Mouse (Mus musculus): ENCODE measurements at regions not wholly inside any gene's neighbourhood (a gene's known extent, or its start where the extent isn't known, plus 50 kb on each side); places are given as distances from the start of the nearest gene placed in this dataset.

GRCm38 (mm10) chr16:79394425-79394824, 303.5 kb upstream of the Tmprss15 start:
- no peak overlapping the region for H3K4me3 ChIP-seq (ENCODE audit: low read depth, low read length)
- no peak overlapping the region for H3K4me2 ChIP-seq (ENCODE audit: low read depth, severe bottlenecking)
- H3K27me3 ChIP-seq (ENCODE audit: control insufficient read depth, insufficient read depth, low read length): no peaks in the 10 kb centered on the region
- H3K9me3 ChIP-seq (ENCODE audit: control insufficient read depth, low read length): no peaks in the 10 kb centered on the region
- H3K9ac ChIP-seq (ENCODE audit: low read length): no peak overlapping the region
- ATAC-seq (ENCODE audit: insufficient number of reproducible peaks, low FRiP score, low TSS enrichment, low read depth) (no peak), DNase-seq (ENCODE audit: low spot score) (no peak)
- H3K27ac ChIP-seq (replicated peaks; ENCODE audit: low read depth, low read length): no peak overlapping the region
- no peaks in the 10 kb centered on the region for H3K36me3 ChIP-seq (ENCODE audit: control insufficient read depth, insufficient read depth, low read length)
- no peaks in the 10 kb centered on the region for H3K4me1 ChIP-seq (ENCODE audit: control insufficient read depth, insufficient read depth, low read length)

GRCm38 (mm10) chr16:79386421-79386820, 295.5 kb upstream of the Tmprss15 start:
- ATAC-seq (ENCODE audit: insufficient number of reproducible peaks, low FRiP score, low TSS enrichment, low read depth): no peak
- no peak overlapping the region for H3K4me2 ChIP-seq (ENCODE audit: low read depth, severe bottlenecking)

GRCm38 (mm10) chr16:79350127-79350526, 259.2 kb upstream of the Tmprss15 start:
- no peaks in the 10 kb centered on the region for H3K4me1 ChIP-seq (ENCODE audit: control insufficient read depth, insufficient read depth, low read length)
- ATAC-seq (ENCODE audit: insufficient number of reproducible peaks, low FRiP score, low TSS enrichment, low read depth): no peak
- H3K27ac ChIP-seq (replicated peaks; ENCODE audit: low read depth, low read length): no peak overlapping the region
- no peak overlapping the region for H3K4me3 ChIP-seq (ENCODE audit: low read depth, low read length)
- DNase-seq (ENCODE audit: low spot score): no peak
- H3K27me3 ChIP-seq (ENCODE audit: control insufficient read depth, insufficient read depth, low read length): no peaks in the 10 kb centered on the region
- H3K36me3 ChIP-seq (ENCODE audit: control insufficient read depth, insufficient read depth, low read length): no peaks in the 10 kb centered on the region
- H3K4me2 ChIP-seq (ENCODE audit: low read depth, severe bottlenecking): no peak overlapping the region
- no peaks in the 10 kb centered on the region for H3K9me3 ChIP-seq (ENCODE audit: control insufficient read depth, low read length)
- no peak overlapping the region for H3K9ac ChIP-seq (ENCODE audit: low read length)

More at GRCm38 (mm10) chr16:79386421-79386820, 295.5 kb upstream of the Tmprss15 start:
- no peaks in the 10 kb centered on the region for H3K27me3 ChIP-seq (ENCODE audit: control insufficient read depth, insufficient read depth, low read length)
- no peak overlapping the region for H3K4me3 ChIP-seq (ENCODE audit: low read depth, low read length)
- no peak for DNase-seq (ENCODE audit: low spot score)
- no peaks in the 10 kb centered on the region for H3K9me3 ChIP-seq (ENCODE audit: control insufficient read depth, low read length)
- H3K4me1 ChIP-seq (ENCODE audit: control insufficient read depth, insufficient read depth, low read length): no peaks in the 10 kb centered on the region
- no peak overlapping the region for H3K27ac ChIP-seq (replicated peaks; ENCODE audit: low read depth, low read length)
- H3K9ac ChIP-seq (ENCODE audit: low read length): no peak overlapping the region
- 85% methylated on average over 3 of the region's 3 CpGs for WGBS
- no peaks in the 10 kb centered on the region for H3K36me3 ChIP-seq (ENCODE audit: control insufficient read depth, insufficient read depth, low read length)

GRCm38 (mm10) chr16:79342453-79342852, 251.6 kb upstream of the Tmprss15 start:
- H3K4me2 ChIP-seq (ENCODE audit: low read depth, severe bottlenecking): no peak overlapping the region
- DNase-seq (ENCODE audit: low spot score) (no peak), ATAC-seq (ENCODE audit: insufficient number of reproducible peaks, low FRiP score, low TSS enrichment, low read depth) (peak; percentile 79; the same call in 1 of the 2 replicates)
- no peaks in the 10 kb centered on the region for H3K4me1 ChIP-seq (ENCODE audit: control insufficient read depth, insufficient read depth, low read length)
- H3K9ac ChIP-seq (ENCODE audit: low read length): no peak overlapping the region
- H3K4me3 ChIP-seq (ENCODE audit: low read depth, low read length): no peak overlapping the region
- no peaks in the 10 kb centered on the region for H3K36me3 ChIP-seq (ENCODE audit: control insufficient read depth, insufficient read depth, low read length)
- WGBS: 26% methylated on average over 3 of the region's 3 CpGs
- H3K9me3 ChIP-seq (ENCODE audit: control insufficient read depth, low read length): no peaks in the 10 kb centered on the region
- no peaks in the 10 kb centered on the region for H3K27me3 ChIP-seq (ENCODE audit: control insufficient read depth, insufficient read depth, low read length)
- no peak overlapping the region for H3K27ac ChIP-seq (replicated peaks; ENCODE audit: low read depth, low read length)

GRCm38 (mm10) chr16:79336416-79336815, 245.5 kb upstream of the Tmprss15 start:
- Histone ChIP-seq H3K9ac (ENCODE audit: low read length) (no peak overlapping the region), H3K4me3 (ENCODE audit: low read depth, low read length) (no peak overlapping the region), H3K36me3 (ENCODE audit: control insufficient read depth, insufficient read depth, low read length) (no peaks in the 10 kb centered on the region), H3K27me3 (ENCODE audit: control insufficient read depth, insufficient read depth, low read length) (no peaks in the 10 kb centered on the region), H3K4me1 (ENCODE audit: control insufficient read depth, insufficient read depth, low read length) (no peaks in the 10 kb centered on the region), H3K4me2 (ENCODE audit: low read depth, severe bottlenecking) (no peak overlapping the region), H3K9me3 (ENCODE audit: control insufficient read depth, low read length) (no peaks in the 10 kb centered on the region), H3K27ac (replicated peaks; ENCODE audit: low read depth, low read length) (no peak overlapping the region)
- no peak for ATAC-seq (ENCODE audit: insufficient number of reproducible peaks, low FRiP score, low TSS enrichment, low read depth)
- no peak for DNase-seq (ENCODE audit: low spot score)
- 74% methylated on average over 2 of the region's 2 CpGs for WGBS

- Histone ChIP-seq H3K27ac (replicated peaks; ENCODE audit: low read depth, low read length) (no peak overlapping the region), H3K36me3 (ENCODE audit: control insufficient read depth, insufficient read depth, low read length) (no peaks in the 10 kb centered on the region), H3K4me1 (ENCODE audit: control insufficient read depth, insufficient read depth, low read length) (no peaks in the 10 kb centered on the region), H3K4me2 (ENCODE audit: low read depth, severe bottlenecking) (no peak overlapping the region), H3K9me3 (ENCODE audit: control insufficient read depth, low read length) (no peaks in the 10 kb centered on the region), H3K4me3 (ENCODE audit: low read depth, low read length) (no peak overlapping the region), H3K9ac (ENCODE audit: low read length) (no peak overlapping the region), H3K27me3 (ENCODE audit: control insufficient read depth, insufficient read depth, low read length) (no peaks in the 10 kb centered on the region)
- ATAC-seq (ENCODE audit: insufficient number of reproducible peaks, low FRiP score, low TSS enrichment, low read depth) (no peak), DNase-seq (ENCODE audit: low spot score) (no peak)
Observed at GRCm38 (mm10) chr16:79336016-79336415, 245.1 kb upstream of the Tmprss15 start.

- Histone ChIP-seq H3K4me3 (ENCODE audit: low read depth, low read length) (no peak overlapping the region), H3K9ac (ENCODE audit: low read length) (no peak overlapping the region), H3K36me3 (ENCODE audit: control insufficient read depth, insufficient read depth, low read length) (no peaks in the 10 kb centered on the region), H3K27me3 (ENCODE audit: control insufficient read depth, insufficient read depth, low read length) (no peaks in the 10 kb centered on the region), H3K27ac (replicated peaks; ENCODE audit: low read depth, low read length) (no peak overlapping the region), H3K9me3 (ENCODE audit: control insufficient read depth, low read length) (no peaks in the 10 kb centered on the region), H3K4me1 (ENCODE audit: control insufficient read depth, insufficient read depth, low read length) (no peaks in the 10 kb centered on the region), H3K4me2 (ENCODE audit: low read depth, severe bottlenecking) (no peak overlapping the region)
- WGBS: 80% methylated on average over 3 of the region's 3 CpGs
- DNase-seq (ENCODE audit: low spot score) (no peak), ATAC-seq (ENCODE audit: insufficient number of reproducible peaks, low FRiP score, low TSS enrichment, low read depth) (no peak)
Observed at GRCm38 (mm10) chr16:79313301-79313700, 222.4 kb upstream of the Tmprss15 start.

- H3K9me3 ChIP-seq (ENCODE audit: control insufficient read depth, low read length): no peaks in the 10 kb centered on the region
- H3K27ac ChIP-seq (replicated peaks; ENCODE audit: low read depth, low read length): no peak overlapping the region
- H3K36me3 ChIP-seq (ENCODE audit: control insufficient read depth, insufficient read depth, low read length): no peaks in the 10 kb centered on the region
- no peak overlapping the region for H3K4me2 ChIP-seq (ENCODE audit: low read depth, severe bottlenecking)
- no peak overlapping the region for H3K4me3 ChIP-seq (ENCODE audit: low read depth, low read length)
- no peaks in the 10 kb centered on the region for H3K4me1 ChIP-seq (ENCODE audit: control insufficient read depth, insufficient read depth, low read length)
- ATAC-seq (ENCODE audit: insufficient number of reproducible peaks, low FRiP score, low TSS enrichment, low read depth): no peak
- 78% methylated on average over 2 of the region's 2 CpGs for whole genome bisulfite sequencing
- no peak overlapping the region for H3K9ac ChIP-seq (ENCODE audit: low read length)
- DNase-seq (ENCODE audit: low spot score): no peak
- no peaks in the 10 kb centered on the region for H3K27me3 ChIP-seq (ENCODE audit: control insufficient read depth, insufficient read depth, low read length)
Observed at GRCm38 (mm10) chr16:79312702-79313101, 221.8 kb upstream of the Tmprss15 start.

- H3K9ac ChIP-seq (ENCODE audit: low read length): no peak overlapping the region
- DNase-seq (ENCODE audit: low spot score) (no peak), ATAC-seq (ENCODE audit: insufficient number of reproducible peaks, low FRiP score, low TSS enrichment, low read depth) (no peak)
- H3K4me2 ChIP-seq (ENCODE audit: low read depth, severe bottlenecking): no peak overlapping the region
- no peaks in the 10 kb centered on the region for H3K36me3 ChIP-seq (ENCODE audit: control insufficient read depth, insufficient read depth, low read length)
- H3K27me3 ChIP-seq (ENCODE audit: control insufficient read depth, insufficient read depth, low read length): no peaks in the 10 kb centered on the region
- 92% methylated on average over 1 of the region's 1 CpGs for WGBS
- no peaks in the 10 kb centered on the region for H3K9me3 ChIP-seq (ENCODE audit: control insufficient read depth, low read length)
- no peaks in the 10 kb centered on the region for H3K4me1 ChIP-seq (ENCODE audit: control insufficient read depth, insufficient read depth, low read length)
- no peak overlapping the region for H3K4me3 ChIP-seq (ENCODE audit: low read depth, low read length)
- H3K27ac ChIP-seq (replicated peaks; ENCODE audit: low read depth, low read length): no peak overlapping the region
Observed at GRCm38 (mm10) chr16:79308541-79308940, 217.6 kb upstream of the Tmprss15 start.
